Comparison of ENCODE assay signal across 8 mouse cellular contexts in the genomic region with DNA sequence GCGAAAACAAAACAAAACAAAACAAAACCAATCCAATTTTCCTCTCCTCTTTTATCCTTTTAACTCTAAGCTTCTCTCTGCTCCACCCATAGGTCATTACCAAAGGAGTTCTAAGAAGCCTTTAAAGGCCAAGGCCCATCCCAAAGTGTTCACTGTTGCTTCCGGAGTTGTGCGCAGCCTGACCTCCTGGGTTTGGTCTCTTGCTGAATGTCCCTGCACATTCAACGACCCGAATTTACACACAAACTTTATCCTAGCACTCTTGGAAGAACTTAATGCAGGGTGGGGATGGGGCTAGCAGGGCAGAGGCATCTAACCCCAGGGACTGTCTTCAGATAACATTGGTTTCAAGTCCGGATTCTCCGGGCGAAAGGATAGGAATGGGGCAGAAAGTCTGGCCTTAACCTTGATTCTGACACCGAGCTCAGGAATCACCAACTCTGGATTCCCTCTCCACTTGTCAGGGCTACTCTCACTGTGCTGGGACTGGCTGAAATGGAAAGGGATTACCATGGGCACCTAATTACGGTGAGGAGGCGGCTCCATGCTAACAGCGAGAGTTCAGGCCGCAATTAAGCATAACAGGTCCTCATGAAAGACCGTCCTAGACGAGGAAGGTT. TPM values are rescaled to one million over a fixed set of nuclear protein-coding genes. Genes with fewer than 3 reads are reported as not detected.
DNase-seq lines count a peak whose midpoint lies in the region; ATAC-seq and TF ChIP-seq lines count a peak whose summit lies in the region.

No protein-coding gene starts in this region.

- peaks cover 5% of the 10 kb centered on the region for H3K4me1 ChIP-seq in cortical plate, adult 2 months (ENCODE audit: control insufficient read depth, insufficient read depth, low read length)
- H3K4me1 ChIP-seq in hindbrain, embryonic 13.5 days (replicated peaks), result peaks cover 38% of the 10 kb centered on the region
- H3K4me1 ChIP-seq in liver, embryonic 15.5 days (replicated peaks), result peaks cover 45% of the 10 kb centered on the region
- peaks cover 17% of the 10 kb centered on the region for H3K4me1 ChIP-seq in stomach, embryonic 14.5 days (ENCODE audit: control insufficient read depth, insufficient read depth, low read length)

- ATAC-seq in hindbrain, embryonic 13.5 days (ENCODE audit: low FRiP score), result no peak
- ATAC-seq in liver, embryonic 15.5 days (ENCODE audit: insufficient read depth), result no peak; the same call in 1 of the 2 replicates
- ATAC-seq in stomach, embryonic 14.5 days (ENCODE audit: insufficient number of reproducible peaks, insufficient read depth, low FRiP score, low read depth), result no peak

- TF ChIP-seq POLR2A in cortical plate, adult 2 months (IDR thresholded peaks at IDR 0.05; ENCODE audit: extremely low read depth, insufficient read depth, low read length), result no peak

- H3K4me2 ChIP-seq in hindbrain, embryonic 13.5 days, result peak overlapping the region; percentile 69
- peak overlapping the region; percentile 86 for H3K4me2 ChIP-seq in liver, embryonic 15.5 days
- peak overlapping the region; percentile 70 for H3K4me2 ChIP-seq in stomach, embryonic 14.5 days (replicated peaks; ENCODE audit: low read depth, low read length)

- H3K9me3 ChIP-seq in hindbrain, embryonic 13.5 days, result no peaks in the 10 kb centered on the region
- no peaks in the 10 kb centered on the region for H3K9me3 ChIP-seq in liver, embryonic 15.5 days (replicated peaks)
- H3K9me3 ChIP-seq in stomach, embryonic 14.5 days (ENCODE audit: control insufficient read depth, low read depth, low read length), result no peaks in the 10 kb centered on the region

- peak overlapping the region; percentile 94 for H3K27ac ChIP-seq in left cerebral cortex, adult 2 months
- H3K27ac ChIP-seq in cortical plate, adult 2 months (ENCODE audit: insufficient read depth, low read length), result peak overlapping the region; percentile 61
- peak overlapping the region; percentile 95 for H3K27ac ChIP-seq in hindbrain, embryonic 13.5 days
- H3K27ac ChIP-seq in liver, embryonic 15.5 days (replicated peaks), result peak overlapping the region; percentile 94
- H3K27ac ChIP-seq in stomach, embryonic 14.5 days (ENCODE audit: low read length), result peak overlapping the region; percentile 97

- no peak for TF ChIP-seq CTCF in left cerebral cortex, adult 2 months (IDR thresholded peaks at IDR 0.05)
- TF ChIP-seq CTCF in cortical plate, adult 2 months (IDR thresholded peaks at IDR 0.05; ENCODE audit: extremely low read depth, insufficient read depth, low read length), result no peak

- WGBS in hindbrain, embryonic 13.5 days, result 18% methylated on average over 15 of the region's 15 CpGs
- 16% methylated on average over 15 of the region's 15 CpGs for WGBS in liver, embryonic 15.5 days (ENCODE audit: insufficient replicate concordance)
- WGBS in stomach, embryonic 14.5 days, result 17% methylated on average over 15 of the region's 15 CpGs

- DNase-seq in left cerebral cortex, adult 2 months (ENCODE audit: extremely low spot score in 1 of 2, low spot score in 2 of 2), result no peak
- no peak for DNase-seq in left cerebral cortex, postnatal 4 days
- no peak for DNase-seq in gastrocnemius, postnatal 36 days
- DNase-seq in right cerebral cortex, postnatal 4 days, result no peak

- H3K4me3 ChIP-seq in left cerebral cortex, adult 2 months, result peak overlapping the region; percentile 96
- peak overlapping the region; percentile 81 for H3K4me3 ChIP-seq in cortical plate, adult 2 months (ENCODE audit: insufficient read depth, low read length)
- peak overlapping the region; percentile 77 for H3K4me3 ChIP-seq in hindbrain, embryonic 13.5 days
- peak overlapping the region; percentile 75 for H3K4me3 ChIP-seq in liver, embryonic 15.5 days (replicated peaks)
- H3K4me3 ChIP-seq in stomach, embryonic 14.5 days (ENCODE audit: low read depth, low read length), result peak overlapping the region; percentile 74

- peaks cover 14% of the 10 kb centered on the region for H3K27me3 ChIP-seq in hindbrain, embryonic 13.5 days
- no peaks in the 10 kb centered on the region; the same call in 1 of the 2 replicates for H3K27me3 ChIP-seq in liver, embryonic 15.5 days
- H3K27me3 ChIP-seq in stomach, embryonic 14.5 days (ENCODE audit: control insufficient read depth, insufficient read depth, low read length), result no peaks in the 10 kb centered on the region

- peak overlapping the region; percentile 81 for H3K9ac ChIP-seq in hindbrain, embryonic 13.5 days
- peak overlapping the region; percentile 76 for H3K9ac ChIP-seq in liver, embryonic 15.5 days
- H3K9ac ChIP-seq in stomach, embryonic 14.5 days (replicated peaks; ENCODE audit: low read depth, low read length), result peak overlapping the region; percentile 60

- H3K36me3 ChIP-seq in hindbrain, embryonic 13.5 days, result peaks cover 23% of the 10 kb centered on the region
- peaks cover 15% of the 10 kb centered on the region for H3K36me3 ChIP-seq in liver, embryonic 15.5 days (replicated peaks)
- peaks cover 9% of the 10 kb centered on the region; the same call in 1 of the 2 replicates for H3K36me3 ChIP-seq in stomach, embryonic 14.5 days (ENCODE audit: control insufficient read depth, insufficient read depth, low read length)

- intact Hi-C loops in left cerebral cortex, adult 2 months (cut with DNase I), result loop anchor here (2.0 kb wide), 1 partner anchor 15 kb away; a partner anchor contains a TSS
- intact Hi-C loops in left cerebral cortex, postnatal 4 days (cut with DNase I), result no loop called here
- intact Hi-C loops in gastrocnemius, postnatal 36 days (cut with DNase I), result loop anchor here (5.0 kb wide), 1 partner anchor 71 kb away; a partner anchor contains a TSS

RNA-seq across cellular contexts. Expression of a gene that starts 0.6 kb away (rescaled TPM):
- total RNA-seq in left cerebral cortex, adult 2 months (2021), result 10 to 100 TPM; 98.1 to 99.1 TPM
- total RNA-seq in left cerebral cortex, postnatal 4 days (2021), result 10 to 100 TPM; 62.9 to 65.4 TPM
- 60.4 and 60.6 TPM in 2 replicates for polyA plus RNA-seq in cortical plate, adult 2 months (2012; rRNA removed)
- polyA plus RNA-seq in hindbrain, embryonic 13.5 days (2015; fragmentation: Nextera tagmentation; extraction: Ambion mirVana), result 28.5 and 30.8 TPM in 2 replicates
- polyA plus RNA-seq in liver, embryonic 15.5 days (2015; fragmentation: Nextera tagmentation; extraction: Ambion mirVana), result 10.4 and 11.1 TPM in 2 replicates
- polyA plus RNA-seq in stomach, embryonic 14.5 days (2014; fragmentation: Nextera tagmentation; extraction: Ambion mirVana), result 22.0 and 26.0 TPM in 2 replicates
- 10 to 100 TPM; 75.8 to 82.8 TPM for total RNA-seq in gastrocnemius, postnatal 36 days (2021)

RNA-seq across cellular contexts. Expression of a gene that starts 0.7 kb away (rescaled TPM):
- total RNA-seq in left cerebral cortex, adult 2 months (2021), result 1 to 10 TPM in 1 of 2 experiments, not detected in 1; 1.8 TPM
- total RNA-seq in left cerebral cortex, postnatal 4 days (2021), result under 1 TPM in 1 of 2 experiments, not detected in 1; 0.74 TPM
- polyA plus RNA-seq in cortical plate, adult 2 months (2012; rRNA removed), result 4.8 and 5.8 TPM in 2 replicates
- polyA plus RNA-seq in hindbrain, embryonic 13.5 days (2015; fragmentation: Nextera tagmentation; extraction: Ambion mirVana), result 1.00 and 1.7 TPM in 2 replicates
- polyA plus RNA-seq in liver, embryonic 15.5 days (2015; fragmentation: Nextera tagmentation; extraction: Ambion mirVana), result 0.10 and 0.17 TPM in 2 replicates
- 2.4 and 2.7 TPM in 2 replicates for polyA plus RNA-seq in stomach, embryonic 14.5 days (2014; fragmentation: Nextera tagmentation; extraction: Ambion mirVana)
- total RNA-seq in gastrocnemius, postnatal 36 days (2021), result under 1 TPM in 1 of 2 experiments, not detected in 1; 0.20 TPM

RNA-seq across cellular contexts. Expression of a gene that starts 10.1 kb away (rescaled TPM):
- total RNA-seq in left cerebral cortex, adult 2 months (2021), result 10 to 100 TPM in 1 of 2 experiments, 1 to 10 TPM in 1; 8.2 to 10.5 TPM
- total RNA-seq in left cerebral cortex, postnatal 4 days (2021), result 10 to 100 TPM in 1 of 2 experiments, 1 to 10 TPM in 1; 8.7 to 12.9 TPM
- 26.4 and 27.5 TPM in 2 replicates for polyA plus RNA-seq in cortical plate, adult 2 months (2012; rRNA removed)
- polyA plus RNA-seq in hindbrain, embryonic 13.5 days (2015; fragmentation: Nextera tagmentation; extraction: Ambion mirVana), result 5.0 and 5.2 TPM in 2 replicates
- 0.36 and 0.68 TPM in 2 replicates for polyA plus RNA-seq in liver, embryonic 15.5 days (2015; fragmentation: Nextera tagmentation; extraction: Ambion mirVana)
- polyA plus RNA-seq in stomach, embryonic 14.5 days (2014; fragmentation: Nextera tagmentation; extraction: Ambion mirVana), result 4.9 and 5.3 TPM in 2 replicates
- 1 to 10 TPM; 2.5 to 3.0 TPM for total RNA-seq in gastrocnemius, postnatal 36 days (2021)

RNA-seq across cellular contexts. Expression of a gene that starts 11.3 kb away (rescaled TPM):
- total RNA-seq in left cerebral cortex, adult 2 months (2021), result not detected
- total RNA-seq in left cerebral cortex, postnatal 4 days (2021), result not detected
- polyA plus RNA-seq in cortical plate, adult 2 months (2012; rRNA removed), result 0.04 TPM in 1 of 2 replicates, not detected in the other
- not detected in 2 replicates for polyA plus RNA-seq in hindbrain, embryonic 13.5 days (2015; fragmentation: Nextera tagmentation; extraction: Ambion mirVana)
- 0.22 and 0.32 TPM in 2 replicates for polyA plus RNA-seq in liver, embryonic 15.5 days (2015; fragmentation: Nextera tagmentation; extraction: Ambion mirVana)
- polyA plus RNA-seq in stomach, embryonic 14.5 days (2014; fragmentation: Nextera tagmentation; extraction: Ambion mirVana), result 3.5 and 3.6 TPM in 2 replicates
- total RNA-seq in gastrocnemius, postnatal 36 days (2021), result under 1 TPM in 1 of 2 experiments, not detected in 1; 0.07 TPM

RNA-seq across cellular contexts. Expression of a gene that starts 15.0 kb away (rescaled TPM):
- 10 to 100 TPM; 28.8 to 31.4 TPM for total RNA-seq in left cerebral cortex, adult 2 months (2021)
- 10 to 100 TPM; 32.6 to 34.4 TPM for total RNA-seq in left cerebral cortex, postnatal 4 days (2021)
- 48.8 and 48.9 TPM in 2 replicates for polyA plus RNA-seq in cortical plate, adult 2 months (2012; rRNA removed)
- 62.1 and 65.2 TPM in 2 replicates for polyA plus RNA-seq in hindbrain, embryonic 13.5 days (2015; fragmentation: Nextera tagmentation; extraction: Ambion mirVana)
- 17.8 and 21.8 TPM in 2 replicates for polyA plus RNA-seq in liver, embryonic 15.5 days (2015; fragmentation: Nextera tagmentation; extraction: Ambion mirVana)
- 57.1 and 61.9 TPM in 2 replicates for polyA plus RNA-seq in stomach, embryonic 14.5 days (2014; fragmentation: Nextera tagmentation; extraction: Ambion mirVana)
- total RNA-seq in gastrocnemius, postnatal 36 days (2021), result 10 to 100 TPM; 11.0 to 12.0 TPM
